Mouse (Mus musculus) liver, adult (tissue): Measurements from ENCODE around the gene Jsrp1.

ENCODE experiments used
- GATA4 ChIP-seq: IDR thresholded peaks from 2 replicates; pipeline ENCODE4 v1.6.1; 2014; ENCODE audit warnings: mild to moderate bottlenecking, low read length; ENCODE audit not compliant: insufficient replicate concordance

The Jsrp1 gene

GRCm38 (mm10) chr10:80823847-80824643, 10.7 kb upstream of the Jsrp1 start:
- no peak for TF ChIP-seq GATA4

GRCm38 (mm10) chr10:80823316-80823715, 10.0 kb upstream of the Jsrp1 start:
- TF ChIP-seq GATA4, result no peak

- no peak for TF ChIP-seq GATA4
These were observed 9.2 kb upstream of the Jsrp1 start for GRCm38 (mm10) chr10:80822528-80822927.

GRCm38 (mm10) chr10:80821991-80822390, 8.7 kb upstream of the Jsrp1 start:
- TF ChIP-seq GATA4, result no peak

- TF ChIP-seq GATA4, result no peak
These were observed 6.1 kb upstream of the Jsrp1 start for GRCm38 (mm10) chr10:80819406-80819805.

GRCm38 (mm10) chr10:80818599-80819281, 5.4 kb upstream of the Jsrp1 start:
- TF ChIP-seq GATA4, result no peak

GRCm38 (mm10) chr10:80817164-80817563, 3.9 kb upstream of the Jsrp1 start:
- no peak for TF ChIP-seq GATA4

- no peak for TF ChIP-seq GATA4
These were observed 1.5 kb upstream of the Jsrp1 start for GRCm38 (mm10) chr10:80814800-80815199.

- no peak for TF ChIP-seq GATA4
These were observed 782 bp downstream of the Jsrp1 start for GRCm38 (mm10) chr10:80812391-80813041.

- TF ChIP-seq GATA4, result no peak
These were observed 3.2 kb downstream of the Jsrp1 start for GRCm38 (mm10) chr10:80810084-80810483.

- no peak for TF ChIP-seq GATA4
These were observed 4.2 kb downstream of the Jsrp1 start for GRCm38 (mm10) chr10:80808985-80809632.

GRCm38 (mm10) chr10:80808099-80808984, 5.0 kb downstream of the Jsrp1 start:
- TF ChIP-seq GATA4, result no peak

GRCm38 (mm10) chr10:80807057-80807627, 6.2 kb downstream of the Jsrp1 start:
- TF ChIP-seq GATA4, result no peak

- no peak for TF ChIP-seq GATA4
These were observed 6.8 kb downstream of the Jsrp1 start for GRCm38 (mm10) chr10:80806341-80807056.

GRCm38 (mm10) chr10:80805925-80806324, 7.4 kb downstream of the Jsrp1 start:
- TF ChIP-seq GATA4, result no peak
